In genomic region chr4:133729007-133729406, GRCm38 (mm10) we compare ENCODE assay signal across 8 mouse cellular contexts. TPM values are rescaled to one million over a fixed set of nuclear protein-coding genes. Genes with fewer than 3 reads are reported as not detected.
DNase-seq lines count a peak whose midpoint lies in the region; ATAC-seq lines count a peak whose summit lies in the region.

No protein-coding gene starts in this region.

- no peak for DNase-seq in lung, postnatal 10 days
- peak; percentile 40 for DNase-seq in heart, adult 8-10 months (ENCODE audit: low spot score)
- no peak for DNase-seq in right cerebral cortex, postnatal 14 days
- no peak for DNase-seq in urinary bladder, postnatal 4 days (ENCODE audit: low spot score in 2 of 2)

- peaks cover 72% of the 10 kb centered on the region for H3K4me1 ChIP-seq in lung, embryonic 15.5 days
- peaks cover 79% of the 10 kb centered on the region for H3K4me1 ChIP-seq in limb, embryonic 13.5 days
- H3K4me1 ChIP-seq in stomach, embryonic 16.5 days (ENCODE audit: control insufficient read depth, insufficient read depth, low read length), result peaks cover 62% of the 10 kb centered on the region

- peak overlapping the region; percentile 91 for H3K27ac ChIP-seq in lung, embryonic 15.5 days
- H3K27ac ChIP-seq in limb, embryonic 13.5 days, result peak overlapping the region; percentile 86; the same call in 1 of the 2 replicates
- H3K27ac ChIP-seq in stomach, embryonic 16.5 days (ENCODE audit: low read length), result peak overlapping the region; percentile 88

- ATAC-seq in lung, embryonic 15.5 days (ENCODE audit: borderline replicate concordance, extremely low read depth, low FRiP score, low TSS enrichment), result no peak
- ATAC-seq in limb, embryonic 13.5 days (ENCODE audit: low FRiP score, low read depth), result no peak
- ATAC-seq in stomach, embryonic 16.5 days (ENCODE audit: insufficient read depth, low FRiP score), result no peak
- ATAC-seq in CD4-positive, CD25-positive, alpha-beta regulatory T cell, adult 4 months, result no peak

- H3K9ac ChIP-seq in lung, embryonic 15.5 days, result no peak overlapping the region
- no peak overlapping the region for H3K9ac ChIP-seq in limb, embryonic 13.5 days
- no peak overlapping the region for H3K9ac ChIP-seq in stomach, embryonic 16.5 days (ENCODE audit: low read length)

- H3K36me3 ChIP-seq in lung, embryonic 15.5 days, result peaks cover 3% of the 10 kb centered on the region; the same call in 1 of the 2 replicates
- H3K36me3 ChIP-seq in limb, embryonic 13.5 days, result peaks cover 9% of the 10 kb centered on the region
- H3K36me3 ChIP-seq in stomach, embryonic 16.5 days (ENCODE audit: control insufficient read depth, insufficient read depth, low read length), result no peaks in the 10 kb centered on the region

- WGBS in lung, embryonic 15.5 days, result 44% methylated on average over 6 of the region's 6 CpGs
- 37% methylated on average over 6 of the region's 6 CpGs for WGBS in limb, embryonic 13.5 days
- WGBS in stomach, embryonic 16.5 days, result 52% methylated on average over 6 of the region's 6 CpGs

- H3K4me3 ChIP-seq in lung, embryonic 15.5 days, result peak overlapping the region; percentile 9; the same call in 1 of the 2 replicates
- H3K4me3 ChIP-seq in limb, embryonic 13.5 days, result no peak overlapping the region; the same call in 1 of the 2 replicates
- 0 out of 2 replicates have a peak overlapping the region, but pooled peaks have one; percentile 5 for H3K4me3 ChIP-seq in stomach, embryonic 16.5 days (replicated peaks; ENCODE audit: low read length)

- no peaks in the 10 kb centered on the region for H3K27me3 ChIP-seq in lung, embryonic 15.5 days
- no peaks in the 10 kb centered on the region for H3K27me3 ChIP-seq in limb, embryonic 13.5 days
- no peaks in the 10 kb centered on the region for H3K27me3 ChIP-seq in stomach, embryonic 16.5 days (ENCODE audit: control insufficient read depth, insufficient read depth, low read length)

- no peaks in the 10 kb centered on the region for H3K9me3 ChIP-seq in lung, embryonic 15.5 days
- H3K9me3 ChIP-seq in limb, embryonic 13.5 days, result no peaks in the 10 kb centered on the region
- no peaks in the 10 kb centered on the region for H3K9me3 ChIP-seq in stomach, embryonic 16.5 days (replicated peaks; ENCODE audit: control insufficient read depth, low read length)

- peak overlapping the region; percentile 44 for H3K4me2 ChIP-seq in lung, embryonic 15.5 days
- H3K4me2 ChIP-seq in limb, embryonic 13.5 days (replicated peaks), result peak overlapping the region; percentile 59
- peak overlapping the region; percentile 52 for H3K4me2 ChIP-seq in stomach, embryonic 16.5 days (ENCODE audit: low read depth, low read length)

RNA-seq across cellular contexts. Expression of gene Arid1a, which starts 27.6 kb away (rescaled TPM):
- 26.9 and 29.4 TPM in 2 replicates for polyA plus RNA-seq in lung, embryonic 15.5 days (2015; fragmentation: Nextera tagmentation; extraction: Ambion mirVana)
- total RNA-seq in heart, adult 8-10 months (2022), result 10 to 100 TPM; 35.4 to 40.0 (median 37.0) TPM
- polyA plus RNA-seq in limb, embryonic 13.5 days (2015; fragmentation: Nextera tagmentation; extraction: Ambion mirVana), result 34.0 and 35.8 TPM in 2 replicates
- 25.0 and 26.1 TPM in 2 replicates for polyA plus RNA-seq in stomach, embryonic 16.5 days (2015; fragmentation: Nextera tagmentation; extraction: Ambion mirVana)
- polyA plus RNA-seq in CD4-positive, CD25-positive, alpha-beta regulatory T cell, adult 4 months (2017; shearing (Covaris generic)), result 10 to 100 TPM; 74.4 to 76.7 TPM

RNA-seq across cellular contexts. Expression of gene Pigv, which starts 56.6 kb away (rescaled TPM):
- 18.4 and 20.2 TPM in 2 replicates for polyA plus RNA-seq in lung, embryonic 15.5 days (2015; fragmentation: Nextera tagmentation; extraction: Ambion mirVana)
- 10 to 100 TPM in 3 of 4 experiments, 1 to 10 TPM in 1; 9.2 to 13.8 (median 13.2) TPM for total RNA-seq in heart, adult 8-10 months (2022)
- polyA plus RNA-seq in limb, embryonic 13.5 days (2015; fragmentation: Nextera tagmentation; extraction: Ambion mirVana), result 14.7 and 17.1 TPM in 2 replicates
- 17.9 and 20.1 TPM in 2 replicates for polyA plus RNA-seq in stomach, embryonic 16.5 days (2015; fragmentation: Nextera tagmentation; extraction: Ambion mirVana)
- 10 to 100 TPM; 14.3 to 16.3 TPM for polyA plus RNA-seq in CD4-positive, CD25-positive, alpha-beta regulatory T cell, adult 4 months (2017; shearing (Covaris generic))
